ENCODE assay signal across 28 mouse cellular contexts in the genomic region with DNA sequence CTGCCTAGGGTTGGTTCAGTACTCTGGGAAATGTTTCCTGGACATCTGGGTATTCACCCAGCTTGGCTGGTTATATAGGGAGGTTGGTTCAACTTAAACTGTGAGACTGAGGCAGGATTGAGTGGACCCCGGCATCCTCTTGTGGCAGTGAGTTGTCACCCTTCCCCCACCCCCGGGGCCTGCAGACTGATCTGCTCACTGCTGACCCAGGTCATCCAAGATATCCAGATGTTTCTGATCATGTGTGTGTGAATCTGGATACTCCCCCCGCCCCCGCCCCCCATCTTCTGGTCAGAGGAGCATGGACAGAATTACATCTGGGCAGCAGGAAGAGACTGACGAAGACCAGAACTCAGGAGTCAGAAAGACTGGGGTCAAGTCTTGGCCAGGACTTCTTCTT. TPM values are rescaled to one million over a fixed set of nuclear protein-coding genes. Genes with fewer than 3 reads are reported as not detected.
DNase-seq lines count a peak whose midpoint lies in the region; ATAC-seq and TF ChIP-seq lines count a peak whose summit lies in the region.
"Had no signal": no experiment of that assay in that cellular context is flagged by ENCODE, and none has a peak within 500 bp of the region (broad histone marks: within the 10 kb centered on the region; RNA-seq: fewer than 3 reads in every experiment).

No protein-coding gene starts in this region.

- ATAC-seq in forebrain, postnatal 0 days: no peak
- peak; percentile 39; the same call in 1 of the 2 replicates for ATAC-seq in intestine, embryonic 15.5 days
- ATAC-seq in stomach, postnatal 0 days (ENCODE audit: low FRiP score, low TSS enrichment): 0 out of 2 replicates have a peak, but pooled peaks have one; percentile 27
- no peak for ATAC-seq in midbrain, embryonic 14.5 days (ENCODE audit: low FRiP score, low TSS enrichment)
- ATAC-seq: forebrain, embryonic 14.5 days; hindbrain, postnatal 0 days; midbrain, embryonic 16.5 days had no signal

- no peak overlapping the region for H3K4me2 ChIP-seq in forebrain, postnatal 0 days (ENCODE audit: low read depth)
- H3K4me2 ChIP-seq in intestine, embryonic 15.5 days (replicated peaks): no peak overlapping the region
- no peak overlapping the region for H3K4me2 ChIP-seq in stomach, postnatal 0 days (replicated peaks; ENCODE audit: low read depth)
- H3K4me2 ChIP-seq in midbrain, embryonic 14.5 days (ENCODE audit: low read length): no peak overlapping the region
- H3K4me2 ChIP-seq: embryonic facial prominence, embryonic 12.5 days; heart, embryonic 12.5 days; liver, embryonic 15.5 days; neural tube, embryonic 13.5 days had no signal

- H3K36me3 ChIP-seq in forebrain, embryonic 10.5 days (replicated peaks): no peaks in the 10 kb centered on the region
- no peaks in the 10 kb centered on the region for H3K36me3 ChIP-seq in forebrain, postnatal 0 days (ENCODE audit: insufficient read depth)
- no peaks in the 10 kb centered on the region for H3K36me3 ChIP-seq in intestine, embryonic 15.5 days
- no peaks in the 10 kb centered on the region for H3K36me3 ChIP-seq in stomach, postnatal 0 days (ENCODE audit: control insufficient read depth, insufficient read depth, low read length)
- H3K36me3 ChIP-seq in midbrain, embryonic 14.5 days (ENCODE audit: control insufficient read depth, insufficient read depth, low read length): no peaks in the 10 kb centered on the region
- H3K36me3 ChIP-seq: embryonic facial prominence, embryonic 12.5 days; heart, embryonic 12.5 days; hindbrain, embryonic 10.5 days; liver, embryonic 15.5 days; neural tube, embryonic 13.5 days had no signal

- H3K4me3 ChIP-seq in forebrain, embryonic 10.5 days: no peak overlapping the region
- no peak overlapping the region for H3K4me3 ChIP-seq in forebrain, postnatal 0 days (ENCODE audit: low read depth, low read length)
- H3K4me3 ChIP-seq in intestine, embryonic 15.5 days (replicated peaks): no peak overlapping the region
- H3K4me3 ChIP-seq in stomach, postnatal 0 days (ENCODE audit: low read depth, low read length): no peak overlapping the region
- H3K4me3 ChIP-seq in midbrain, embryonic 14.5 days (replicated peaks; ENCODE audit: low read depth, low read length): no peak overlapping the region
- H3K4me3 ChIP-seq: embryonic facial prominence, embryonic 12.5 days; erythroblast, embryonic 14.5 days; heart, embryonic 12.5 days; hindbrain, embryonic 10.5 days; liver, embryonic 15.5 days; myocyte; neural tube, embryonic 13.5 days had no signal

- no peaks in the 10 kb centered on the region for H3K9me3 ChIP-seq in forebrain, embryonic 10.5 days
- H3K9me3 ChIP-seq in forebrain, postnatal 0 days (ENCODE audit: low read length): no peaks in the 10 kb centered on the region
- no peaks in the 10 kb centered on the region for H3K9me3 ChIP-seq in intestine, embryonic 15.5 days
- H3K9me3 ChIP-seq in stomach, postnatal 0 days (ENCODE audit: control insufficient read depth, low read length): no peaks in the 10 kb centered on the region
- no peaks in the 10 kb centered on the region for H3K9me3 ChIP-seq in midbrain, embryonic 14.5 days (ENCODE audit: control insufficient read depth, low read length)
- H3K9me3 ChIP-seq: embryonic facial prominence, embryonic 12.5 days; heart, embryonic 12.5 days; hindbrain, embryonic 10.5 days; liver, embryonic 15.5 days; neural tube, embryonic 13.5 days had no signal

- no peaks in the 10 kb centered on the region for H3K27me3 ChIP-seq in forebrain, embryonic 10.5 days (ENCODE audit: poor library complexity, severe bottlenecking)
- H3K27me3 ChIP-seq in forebrain, postnatal 0 days (ENCODE audit: insufficient read depth, low read length): no peaks in the 10 kb centered on the region
- H3K27me3 ChIP-seq in intestine, embryonic 15.5 days (replicated peaks): no peaks in the 10 kb centered on the region
- no peaks in the 10 kb centered on the region for H3K27me3 ChIP-seq in stomach, postnatal 0 days (ENCODE audit: control insufficient read depth, insufficient read depth, low read length)
- H3K27me3 ChIP-seq in midbrain, embryonic 14.5 days (ENCODE audit: control insufficient read depth, insufficient read depth, low read length): no peaks in the 10 kb centered on the region
- H3K27me3 ChIP-seq: embryonic facial prominence, embryonic 12.5 days; neural tube, embryonic 13.5 days had no signal

- TF ChIP-seq CTCF in forebrain, postnatal 0 days (IDR thresholded peaks at IDR 0.05; ENCODE audit: low read depth): no peak
- no peak for TF ChIP-seq CTCF in stomach, postnatal 0 days (IDR thresholded peaks at IDR 0.05; ENCODE audit: low read depth)

- DNase-seq in forebrain, embryonic 10.5 days (ENCODE audit: extremely low spot score, low spot score): no peak
- DNase-seq in forebrain, postnatal 0 days: no peak
- peak; percentile 43 to 62 for DNase-seq in kidney, postnatal 4 days
- DNase-seq in kidney, postnatal 36 days: no peak
- DNase-seq in stomach, postnatal 0 days (ENCODE audit: low spot score): no peak
- DNase-seq in midbrain, embryonic 14.5 days: no peak
- DNase-seq in thymus, postnatal 36 days: no peak
- DNase-seq: adrenal gland, postnatal 14 days; cerebellum, adult 2 months; cerebellum, postnatal 25 days; gastrocnemius, postnatal 14 days; heart, adult 18-20 months; heart, postnatal 10 days; left cerebral cortex, postnatal 4 days; liver had no signal

- peaks cover 13% of the 10 kb centered on the region for H3K4me1 ChIP-seq in forebrain, embryonic 10.5 days
- H3K4me1 ChIP-seq in forebrain, postnatal 0 days (ENCODE audit: insufficient read depth): no peaks in the 10 kb centered on the region
- H3K4me1 ChIP-seq in intestine, embryonic 15.5 days (replicated peaks): 0 out of 2 replicates have a peak, but pooled peaks cover 9% of the 10 kb centered on the region
- H3K4me1 ChIP-seq in stomach, postnatal 0 days (replicated peaks; ENCODE audit: control insufficient read depth, insufficient read depth): no peaks in the 10 kb centered on the region
- no peaks in the 10 kb centered on the region for H3K4me1 ChIP-seq in midbrain, embryonic 14.5 days (ENCODE audit: control insufficient read depth, insufficient read depth, low read length)

- WGBS in forebrain, embryonic 10.5 days: 68% methylated on average over 5 of the region's 5 CpGs
- WGBS in forebrain, postnatal 0 days: 90% methylated on average over 5 of the region's 5 CpGs
- WGBS in intestine, embryonic 15.5 days: 39% methylated on average over 5 of the region's 5 CpGs
- 56% methylated on average over 5 of the region's 5 CpGs for WGBS in stomach, postnatal 0 days
- WGBS in midbrain, embryonic 14.5 days: 90% methylated on average over 5 of the region's 5 CpGs

- H3K9ac ChIP-seq in forebrain, postnatal 0 days: no peak overlapping the region
- H3K9ac ChIP-seq in intestine, embryonic 15.5 days: no peak overlapping the region
- no peak overlapping the region for H3K9ac ChIP-seq in stomach, postnatal 0 days (ENCODE audit: low read length)
- no peak overlapping the region for H3K9ac ChIP-seq in midbrain, embryonic 14.5 days (replicated peaks; ENCODE audit: low read length)
- H3K9ac ChIP-seq: embryonic facial prominence, embryonic 12.5 days; heart, embryonic 12.5 days; liver, embryonic 15.5 days; neural tube, embryonic 13.5 days had no signal

- TF ChIP-seq EP300 in stomach, postnatal 0 days (optimal IDR thresholded peaks at IDR 0.05): no peak

- 0 out of 2 replicates have a peak overlapping the region, but pooled peaks have one; percentile 1 for H3K27ac ChIP-seq in forebrain, embryonic 10.5 days
- H3K27ac ChIP-seq in forebrain, postnatal 0 days (ENCODE audit: low read depth, low read length): no peak overlapping the region
- H3K27ac ChIP-seq in intestine, embryonic 15.5 days: 0 out of 2 replicates have a peak overlapping the region, but pooled peaks have one; percentile 17
- no peak overlapping the region for H3K27ac ChIP-seq in stomach, postnatal 0 days (replicated peaks)
- no peak overlapping the region for H3K27ac ChIP-seq in midbrain, embryonic 14.5 days (replicated peaks; ENCODE audit: low read depth, low read length)
- H3K27ac ChIP-seq: embryonic facial prominence, embryonic 12.5 days; hindbrain, embryonic 10.5 days; hindbrain, postnatal 0 days; kidney, postnatal 0 days; liver, embryonic 15.5 days; macrophage; neural tube, embryonic 13.5 days had no signal

RNA-seq across cellular contexts. Expression of a gene that starts 45.4 kb away (rescaled TPM):
- polyA plus RNA-seq in forebrain, embryonic 10.5 days (2016; fragmentation: Nextera tagmentation; extraction: Ambion mirVana): 0.81 and 0.92 TPM in 2 replicates
- total RNA-seq in forebrain, postnatal 0 days (2014; rRNA removed): 11.5 and 13.6 TPM in 2 replicates
- 3.0 and 5.1 TPM in 2 replicates for polyA plus RNA-seq in forebrain, postnatal 0 days (2015; fragmentation: Nextera tagmentation; extraction: Ambion mirVana)
- 4.4 and 4.6 TPM in 2 replicates for polyA plus RNA-seq in intestine, embryonic 15.5 days (2015; fragmentation: Nextera tagmentation; extraction: Ambion mirVana)
- 4.5 and 5.3 TPM in 2 replicates for polyA plus RNA-seq in stomach, postnatal 0 days (2015; fragmentation: Nextera tagmentation; extraction: Ambion mirVana)
- polyA plus RNA-seq in midbrain, embryonic 14.5 days (2014; fragmentation: Nextera tagmentation; extraction: Ambion mirVana): 5.3 and 6.4 TPM in 2 replicates

Comparison
In these comparisons a context has a peak if more than half of its experiments do, and no peak if none do; other contexts are left out.
1. DNase-seq: peak in kidney, postnatal 4 days (2 of 2); none in forebrain, embryonic 10.5 days (single experiment), forebrain, postnatal 0 days (single experiment), kidney, postnatal 36 days (0 of 2), stomach, postnatal 0 days (single experiment), midbrain, embryonic 14.5 days (single experiment) and thymus, postnatal 36 days (0 of 2).
2. H3K27ac ChIP-seq: peak in forebrain, embryonic 10.5 days (single experiment) and intestine, embryonic 15.5 days (single experiment); none in forebrain, postnatal 0 days (single experiment), stomach, postnatal 0 days (single experiment) and midbrain, embryonic 14.5 days (single experiment).
3. ATAC-seq: peak in intestine, embryonic 15.5 days (single experiment) and stomach, postnatal 0 days (single experiment); none in forebrain, postnatal 0 days (single experiment) and midbrain, embryonic 14.5 days (single experiment).